Mouse (Mus musculus) intestine, embryonic 16.5 days (tissue): ENCODE data around the gene AC141477.1. TPM values are rescaled to one million over a fixed set of nuclear protein-coding genes. Genes with fewer than 3 reads are reported as not detected.

ENCODE experiments used
- ATAC-seq: fragments of 200-750 bp; cut with Nextera tagmentation; 2 replicates; pipeline ENCODE4 v1.8.0; 2017; ENCODE audit warnings: moderate TSS enrichment, moderate library complexity
- H3K27ac ChIP-seq: fragments of 300-500 bp; sonication (generic); 2 replicates; pipeline ENCODE4 v1.5.1; 2014; ENCODE audit warnings: mild to moderate bottlenecking, low read length
- H3K27me3 ChIP-seq: fragments of 300-500 bp; sonication (generic); replicated peaks from 2 replicates; pipeline ENCODE4 v1.6.1; 2014; ENCODE audit warnings: low read length, control low read depth, mixed read lengths; ENCODE audit not compliant: control insufficient read depth, insufficient read depth
- H3K36me3 ChIP-seq: fragments of 300-500 bp; sonication (generic); 2 replicates; pipeline ENCODE4 v1.6.1; 2014; ENCODE audit warnings: low read length, control low read depth; ENCODE audit not compliant: control insufficient read depth, insufficient read depth
- H3K4me1 ChIP-seq: fragments of 300-500 bp; sonication (generic); 2 replicates; pipeline ENCODE4 v1.6.1; 2014; ENCODE audit warnings: low read length, control low read depth, mixed read lengths; ENCODE audit not compliant: control insufficient read depth, insufficient read depth
- H3K4me2 ChIP-seq: fragments of 300-500 bp; sonication (generic); 2 replicates; pipeline ENCODE4 v1.6.1; 2014; ENCODE audit warnings: low read depth, low read length, control low read depth
- H3K4me3 ChIP-seq: fragments of 300-500 bp; sonication (generic); 2 replicates; pipeline ENCODE4 v1.5.1; 2014; ENCODE audit warnings: mild to moderate bottlenecking, low read length
- H3K9ac ChIP-seq: fragments of 300-500 bp; sonication (generic); 2 replicates; pipeline ENCODE4 v1.6.1; 2014; ENCODE audit warnings: low read depth, low read length
- H3K9me3 ChIP-seq: fragments of 300-500 bp; sonication (generic); 2 replicates; pipeline ENCODE4 v1.6.1; 2016; ENCODE audit warnings: low read length, control low read depth; ENCODE audit not compliant: control insufficient read depth
- WGBS: fragments of 180-500 bp; shearing (Covaris S2); extraction: QIAGEN DNeasy Blood & Tissue Kit; methylation state at CpG from one replicate; pipeline ENCODE4 v1.1.7; 2014; 5-methylcytosine and 5-hydroxymethylcytosine counted together
- polyA plus RNA-seq: library from polyadenylated mRNA; unstranded; fragments of >200 nt; fragmentation: Nextera tagmentation; extraction: Ambion mirVana; gene quantifications from 2 replicates; pipeline ENCODE4 v1.2.1, GENCODE M21; 2015

AC141477.1 gene
- not detected in 2 replicates for polyA plus RNA-seq

DNA sequence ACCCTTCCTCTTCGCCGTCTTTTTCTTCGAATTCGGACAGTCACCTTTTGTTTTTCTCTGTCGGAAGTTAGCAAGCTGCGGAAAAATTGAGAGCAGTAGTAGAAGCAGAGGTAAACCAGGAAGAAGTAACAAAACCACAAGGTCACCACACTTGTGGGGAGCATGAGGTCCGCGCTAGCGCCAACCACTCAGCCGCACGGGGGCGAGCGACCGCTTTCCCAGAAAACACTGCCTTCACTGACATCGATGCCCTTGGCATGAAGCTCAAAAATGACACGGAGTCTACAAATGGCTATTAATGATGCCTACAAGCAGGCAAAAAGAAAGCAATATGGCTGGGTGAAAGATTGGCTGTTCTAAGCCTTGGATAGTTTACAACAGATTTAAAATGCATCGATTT lies at the start of gene AC141477.1:
TSS of gene AC141477.1 (minus strand) at position 164 of the 400 bp plus-strand sequence.
- Histone ChIP-seq H3K27ac (no peak within 1 kb of the TSS), H3K9me3 (no peaks in the 10 kb centered on the region), H3K9ac (no peak within 1 kb of the TSS), H3K27me3 (no peaks in the 10 kb centered on the region), H3K4me3 (no peak within 1 kb of the TSS), H3K36me3 (peaks cover 9% of the 10 kb centered on the region), H3K4me1 (peaks cover 8% of the 10 kb centered on the region; the same call in 1 of the 2 replicates), H3K4me2 (no peak within 1 kb of the TSS)
- 95% methylated on average over 17 of the region's 17 CpGs for WGBS
- ATAC-seq: no peak

- no peaks in the 10 kb centered on the region for H3K9me3 ChIP-seq
- no peak for ATAC-seq
- H3K9ac ChIP-seq: no peak overlapping the region
- no peak overlapping the region for H3K27ac ChIP-seq
- H3K4me3 ChIP-seq: no peak overlapping the region
- no peaks in the 10 kb centered on the region for H3K27me3 ChIP-seq
- H3K4me2 ChIP-seq: no peak overlapping the region
- peaks cover 27% of the 10 kb centered on the region for H3K36me3 ChIP-seq
- WGBS: 87% methylated on average over 15 of the region's 15 CpGs
- H3K4me1 ChIP-seq: no peaks in the 10 kb centered on the region
These were observed 49.0 kb upstream of the AC141477.1 start for GRCm38 (mm10) chr10:76489205-76489604.

- ATAC-seq: no peak
- Histone ChIP-seq H3K27ac (no peak overlapping the region), H3K9ac (no peak overlapping the region), H3K4me2 (no peak overlapping the region), H3K9me3 (no peaks in the 10 kb centered on the region), H3K4me1 (no peaks in the 10 kb centered on the region), H3K27me3 (no peaks in the 10 kb centered on the region), H3K36me3 (peaks cover 27% of the 10 kb centered on the region), H3K4me3 (no peak overlapping the region)
- 87% methylated on average over 8 of the region's 8 CpGs for WGBS
These were observed 48.0 kb upstream of the AC141477.1 start for GRCm38 (mm10) chr10:76488265-76488664.

GRCm38 (mm10) chr10:76486302-76486701 lies 46.1 kb upstream of the AC141477.1 start:
- Histone ChIP-seq H3K27me3 (no peaks in the 10 kb centered on the region), H3K4me2 (no peak overlapping the region), H3K9ac (no peak overlapping the region), H3K9me3 (no peaks in the 10 kb centered on the region), H3K27ac (no peak overlapping the region), H3K4me3 (no peak overlapping the region), H3K4me1 (no peaks in the 10 kb centered on the region), H3K36me3 (peaks cover 18% of the 10 kb centered on the region)
- WGBS: 91% methylated on average over 2 of the region's 2 CpGs
- ATAC-seq: no peak

DNA sequence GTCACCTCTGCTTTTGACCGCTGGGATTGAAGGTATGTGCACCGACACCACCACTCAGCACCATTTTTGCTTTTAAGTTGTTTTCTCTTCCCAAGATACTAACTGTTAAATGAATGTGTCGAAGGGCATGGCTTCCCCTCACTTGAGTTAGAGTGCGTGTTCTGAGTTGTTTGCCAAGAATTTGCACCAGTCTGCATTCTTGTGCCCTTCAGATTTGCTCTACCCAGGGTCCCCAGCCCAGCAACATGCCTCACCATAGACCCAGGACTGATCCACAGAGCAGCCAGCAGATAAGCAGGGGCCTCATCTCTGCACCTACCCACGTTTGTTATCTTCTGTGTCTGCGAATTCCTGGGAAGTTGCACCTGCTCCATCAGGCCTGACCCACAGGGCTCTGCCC lies 41.2 kb upstream of the AC141477.1 start:
- 92% methylated on average over 6 of the region's 6 CpGs for WGBS
- no peak for ATAC-seq

DNA sequence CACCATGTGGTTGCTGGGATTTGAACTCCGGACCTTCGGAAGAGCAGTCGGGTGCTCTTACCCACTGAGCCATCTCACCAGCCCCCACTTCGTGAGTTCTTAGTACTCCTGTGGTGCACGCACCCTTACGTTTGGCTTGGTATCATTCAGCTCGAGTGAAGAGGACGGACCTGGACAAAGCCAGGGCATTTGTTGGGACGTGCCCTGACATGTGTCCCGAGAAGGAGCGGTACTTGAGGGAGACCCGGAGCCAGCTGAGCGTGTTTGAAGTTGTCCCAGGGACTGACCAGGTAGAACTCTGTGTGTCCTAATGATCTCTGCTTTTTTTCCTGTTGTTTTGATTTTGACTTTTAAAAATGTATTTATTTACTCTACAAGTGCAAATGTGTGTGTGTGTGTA lies 40.6 kb upstream of the AC141477.1 start:
- no peak overlapping the region for H3K4me3 ChIP-seq
- H3K27ac ChIP-seq: no peak overlapping the region
- no peaks in the 10 kb centered on the region for H3K9me3 ChIP-seq
- H3K36me3 ChIP-seq: peaks cover 7% of the 10 kb centered on the region
- 94% methylated on average over 13 of the region's 13 CpGs for WGBS
- H3K9ac ChIP-seq: no peak overlapping the region
- H3K27me3 ChIP-seq: no peaks in the 10 kb centered on the region
- H3K4me2 ChIP-seq: no peak overlapping the region
- no peak for ATAC-seq
- H3K4me1 ChIP-seq: no peaks in the 10 kb centered on the region

More for the DNA sequence above, 41.2 kb upstream of the AC141477.1 start:
- no peak overlapping the region for H3K4me3 ChIP-seq
- H3K4me2 ChIP-seq: no peak overlapping the region
- H3K27me3 ChIP-seq: no peaks in the 10 kb centered on the region
- no peak overlapping the region for H3K9ac ChIP-seq
- H3K9me3 ChIP-seq: no peaks in the 10 kb centered on the region
- peaks cover 10% of the 10 kb centered on the region for H3K36me3 ChIP-seq
- no peaks in the 10 kb centered on the region for H3K4me1 ChIP-seq
- no peak overlapping the region for H3K27ac ChIP-seq

DNA sequence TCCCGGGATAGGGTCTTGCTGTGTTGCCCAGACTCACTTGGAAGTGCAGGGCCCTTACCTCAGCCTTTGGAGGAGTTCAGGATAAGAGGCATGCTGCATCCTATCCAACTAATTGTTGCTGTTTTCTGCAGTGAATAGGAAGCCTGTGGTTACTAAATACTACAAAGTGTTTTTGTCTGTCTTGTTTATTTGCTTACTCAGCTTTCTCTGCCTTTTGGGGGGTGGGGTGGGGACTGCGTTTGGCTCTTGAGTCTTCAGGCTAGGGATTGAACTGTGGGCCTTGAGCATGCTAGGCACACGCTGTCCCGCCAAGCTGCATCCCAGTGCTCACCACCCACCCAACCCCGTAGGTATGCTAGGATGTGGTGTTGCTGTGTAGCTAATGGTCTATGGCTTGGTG lies 33.5 kb upstream of the AC141477.1 start:
- Histone ChIP-seq H3K27me3 (no peaks in the 10 kb centered on the region), H3K4me2 (no peak overlapping the region), H3K4me1 (no peaks in the 10 kb centered on the region), H3K4me3 (no peak overlapping the region), H3K9me3 (no peaks in the 10 kb centered on the region), H3K36me3 (peaks cover 14% of the 10 kb centered on the region; the same call in 1 of the 2 replicates), H3K27ac (no peak overlapping the region), H3K9ac (no peak overlapping the region)
- no peak for ATAC-seq
- 94% methylated on average over 5 of the region's 5 CpGs for WGBS

DNA sequence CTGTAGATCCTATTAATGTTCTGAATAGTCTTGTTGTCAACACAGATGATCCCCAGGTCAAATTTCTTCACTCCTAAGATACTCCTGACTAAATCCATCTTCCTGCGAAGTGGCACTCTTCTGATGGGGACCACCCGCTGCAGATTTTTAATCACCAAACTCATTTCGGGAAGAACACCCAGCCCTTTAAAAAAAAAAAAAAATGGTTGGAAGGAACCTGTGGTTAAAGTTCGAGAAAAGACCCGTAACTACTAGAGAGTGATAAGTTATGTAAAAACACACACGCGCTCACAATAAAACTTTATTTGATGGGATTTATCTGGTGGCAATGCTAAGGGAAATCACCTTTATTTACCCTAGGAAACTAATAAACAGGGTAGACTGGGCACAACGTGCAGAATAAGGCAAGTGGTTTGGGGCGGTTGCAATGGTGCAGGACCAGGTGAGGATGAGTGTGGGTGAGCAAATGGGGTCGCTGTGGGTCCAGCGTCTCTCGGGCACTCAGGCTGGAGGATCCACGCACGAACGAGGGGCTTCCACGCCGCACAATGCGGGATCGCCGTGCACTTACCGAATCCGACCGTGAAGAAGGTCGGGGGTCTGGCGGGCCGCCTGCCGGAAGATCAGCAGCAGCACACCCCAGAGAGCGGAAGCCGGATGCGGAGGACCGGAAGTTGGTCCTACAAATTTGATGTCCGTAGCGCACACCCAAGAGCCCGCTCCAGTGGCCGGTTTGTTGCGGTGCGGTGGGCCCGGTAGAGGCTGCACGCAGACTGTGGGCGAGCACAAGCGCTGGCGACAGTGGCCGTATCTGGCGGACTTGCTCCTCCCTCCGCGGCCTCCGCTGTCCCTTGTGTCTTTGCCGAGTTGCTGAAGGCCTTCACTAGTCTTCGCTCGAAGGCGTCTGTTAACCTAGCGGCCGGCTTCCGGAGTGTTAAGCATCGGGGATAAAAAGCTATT lies 28.2 kb upstream of the AC141477.1 start, which contains the start of the genes Mcm3ap and Ybey:
TSS of gene Mcm3ap (plus strand) at position 725 of the 960 bp plus-strand sequence.
TSS of gene Ybey (minus strand) at position 912 of the 960 bp plus-strand sequence.
- H3K36me3 ChIP-seq: peaks cover 7% of the 10 kb centered on the region; the same call in 1 of the 2 replicates
- H3K9ac ChIP-seq: peak within 1 kb of the TSS; percentile 93
- peak within 1 kb of the TSS; percentile 88 for H3K4me3 ChIP-seq
- H3K9me3 ChIP-seq: no peaks in the 10 kb centered on the region
- H3K27ac ChIP-seq: peak within 1 kb of the TSS; percentile 84
- peak; percentile 98 for ATAC-seq
- H3K4me2 ChIP-seq: peak within 1 kb of the TSS; percentile 59
- no peaks in the 10 kb centered on the region for H3K27me3 ChIP-seq
- H3K4me1 ChIP-seq: no peaks in the 10 kb centered on the region
- WGBS: 1% methylated on average over 55 of the region's 55 CpGs

- Histone ChIP-seq H3K36me3 (no peaks in the 10 kb centered on the region), H3K4me3 (no peak overlapping the region), H3K9me3 (0 out of 2 replicates have a peak, but pooled peaks cover 11% of the 10 kb centered on the region), H3K27ac (no peak overlapping the region), H3K4me1 (no peaks in the 10 kb centered on the region), H3K9ac (no peak overlapping the region), H3K4me2 (no peak overlapping the region), H3K27me3 (no peaks in the 10 kb centered on the region)
- ATAC-seq: no peak
- WGBS: 91% methylated on average over 6 of the region's 6 CpGs
These were observed 22.5 kb upstream of the AC141477.1 start for GRCm38 (mm10) chr10:76462721-76463120.
